Mouse (Mus musculus) retina, embryonic 14.5 days (tissue): Measurements from ENCODE around the gene Cldn3.

ENCODE experiments used
- DNase-seq: peaks from one replicate; pipeline ENCODE4 v3.0.0-alpha.2; 2015; ENCODE audit warnings: low spot score

Gene Cldn3

DNA sequence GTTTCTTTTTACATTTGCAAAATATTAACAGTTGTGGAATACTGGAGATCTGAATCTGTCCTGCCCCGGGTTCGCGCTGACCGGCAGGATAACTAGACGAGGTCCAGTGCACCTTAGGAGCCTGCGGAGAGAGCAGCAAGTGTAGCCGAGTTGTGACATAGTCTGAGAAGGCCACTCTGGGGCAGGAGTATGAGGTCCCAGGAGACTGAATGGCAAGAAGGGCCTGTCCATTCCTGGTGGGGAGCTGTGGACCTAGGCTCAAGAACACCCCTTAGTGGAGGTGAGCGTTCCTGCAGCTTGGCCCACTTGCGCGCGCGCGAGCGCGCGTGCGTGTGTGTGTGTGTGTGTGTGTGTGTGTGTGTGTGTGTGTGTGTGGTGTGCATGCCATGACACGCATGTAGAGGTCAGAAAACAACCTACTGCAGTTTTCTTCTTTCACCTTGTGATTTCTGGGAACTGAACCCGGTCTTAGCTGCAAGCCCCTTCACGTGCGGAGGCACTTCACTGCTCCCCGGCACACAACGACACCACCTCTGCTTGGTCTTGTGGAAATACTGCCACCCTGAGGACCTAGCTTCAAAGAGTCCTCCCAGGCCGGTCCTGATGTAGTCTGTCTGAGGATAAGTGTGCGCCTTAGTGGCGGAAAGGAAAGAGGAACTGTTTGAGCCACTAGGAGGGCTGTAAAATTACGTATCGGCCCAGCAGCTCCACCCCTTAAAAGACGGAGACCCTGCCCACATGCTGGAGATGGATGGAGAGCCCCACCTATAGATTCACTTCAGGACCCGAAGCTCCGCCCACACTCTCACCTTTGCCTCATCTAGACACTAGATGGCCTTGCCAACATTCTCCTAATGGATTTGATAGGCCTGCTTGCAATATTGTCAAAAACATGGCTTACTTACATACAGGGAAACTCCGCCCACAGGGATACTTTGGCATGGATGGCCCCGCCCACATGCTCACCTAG is 19.9 kb upstream of the Cldn3 start:
- DNase-seq, result peak; percentile 60

DNA sequence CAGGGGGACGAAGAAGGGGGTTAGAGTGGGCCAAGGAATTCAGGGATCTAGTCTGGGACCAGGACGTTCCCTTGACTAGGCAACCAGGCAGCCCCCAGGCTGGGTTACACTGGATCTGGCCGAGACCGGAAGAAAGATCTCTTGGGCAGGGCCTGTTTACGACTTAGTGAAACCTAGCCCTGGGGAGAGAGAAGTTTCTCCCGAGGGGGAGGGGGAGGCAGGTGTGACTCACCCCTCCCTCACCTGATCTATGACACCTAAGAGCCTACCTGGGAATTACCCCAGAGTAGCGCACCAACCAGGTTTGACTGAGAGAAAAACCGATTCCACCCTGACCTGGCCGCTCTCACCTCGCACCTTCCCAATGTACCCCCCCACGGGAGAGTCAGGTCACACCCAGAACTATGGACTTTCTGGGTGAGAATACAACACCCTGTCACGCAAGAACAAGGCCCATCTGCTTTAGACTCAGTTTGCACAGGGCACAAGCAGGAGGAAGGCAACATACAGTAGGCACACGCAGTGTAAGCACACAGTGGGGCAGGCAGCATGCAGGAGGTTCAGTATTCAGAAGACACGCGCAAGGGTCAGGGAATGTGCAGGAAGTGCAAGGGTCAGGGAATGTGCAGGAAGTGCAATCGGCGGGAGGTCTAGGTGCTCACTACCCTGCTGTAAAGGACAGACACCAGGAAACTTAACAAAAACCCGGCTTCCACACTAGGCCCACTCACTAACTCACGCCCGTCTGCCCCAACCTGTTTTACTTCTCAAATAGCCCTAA is 18.7 kb upstream of the Cldn3 start:
- no peak for DNase-seq

- DNase-seq, result no peak
Observed at GRCm38 (mm10) chr5:134970671-134971070, 15.3 kb upstream of the Cldn3 start.

DNA sequence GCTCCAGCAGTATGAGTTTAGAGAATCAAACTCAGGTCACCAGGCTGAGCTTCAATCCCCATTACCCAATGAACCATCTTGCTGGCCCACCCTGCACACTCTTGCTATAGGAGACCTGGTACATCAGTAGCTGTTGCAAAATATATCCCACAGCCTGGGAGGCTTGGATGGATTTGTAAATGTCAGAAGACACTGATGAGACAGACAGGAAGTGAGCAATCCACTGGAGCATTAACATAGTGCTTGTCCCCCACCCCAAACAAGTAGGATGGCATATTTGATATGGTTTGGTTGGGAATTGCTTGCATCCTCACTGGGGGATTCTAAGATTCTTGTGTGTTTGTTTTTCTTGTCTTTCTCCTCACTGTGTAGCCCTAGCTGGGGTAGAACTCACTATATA is 12.9 kb upstream of the Cldn3 start:
- no peak for DNase-seq

GRCm38 (mm10) chr5:134973526-134973925 is 12.5 kb upstream of the Cldn3 start:
- DNase-seq, result no peak

- no peak for DNase-seq
Observed at GRCm38 (mm10) chr5:134974294-134974693, 11.7 kb upstream of the Cldn3 start.

GRCm38 (mm10) chr5:134974921-134975320 is 11.1 kb upstream of the Cldn3 start:
- no peak for DNase-seq

DNA sequence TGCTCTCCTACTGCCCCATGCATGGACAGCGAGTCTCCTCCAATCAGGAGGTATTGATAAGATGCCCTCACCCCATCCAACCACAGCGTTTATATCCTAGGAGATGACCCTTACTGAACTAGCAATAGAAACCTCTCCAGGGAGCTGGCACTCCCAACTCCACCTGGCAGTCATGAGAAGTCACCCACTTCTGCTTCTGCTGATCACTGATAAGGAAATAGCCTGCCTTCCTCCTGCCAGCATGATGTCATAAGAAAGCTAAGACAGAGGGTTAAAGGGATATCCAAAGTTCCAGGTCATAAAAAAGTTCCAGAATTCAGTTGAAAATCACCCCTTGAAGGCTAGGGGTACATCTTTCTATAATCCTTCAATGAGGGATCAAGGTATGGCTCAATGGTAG is 9.8 kb upstream of the Cldn3 start:
- no peak for DNase-seq

- no peak for DNase-seq
Observed at GRCm38 (mm10) chr5:134976577-134977250, 9.3 kb upstream of the Cldn3 start.

DNA sequence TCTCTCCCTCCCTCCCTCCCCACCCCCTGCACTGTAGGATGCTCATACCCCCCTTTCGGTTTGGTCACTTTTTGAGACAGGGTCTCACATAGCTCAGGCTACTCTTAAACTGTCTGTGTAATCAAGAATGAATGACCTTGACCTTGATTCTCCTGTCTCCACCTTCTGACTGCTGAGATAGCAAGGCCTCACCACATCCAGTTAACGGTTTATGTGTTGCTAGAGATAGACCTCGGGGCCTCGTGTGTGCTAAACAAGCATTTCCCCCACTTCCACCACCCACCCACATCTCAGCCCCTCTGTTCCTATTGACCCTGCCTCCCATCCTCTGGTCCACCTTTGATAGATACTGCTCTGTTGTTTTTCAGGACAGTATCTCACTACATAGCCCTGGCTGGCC is 8.2 kb upstream of the Cldn3 start:
- no peak for DNase-seq

- DNase-seq, result no peak
Observed at GRCm38 (mm10) chr5:134981149-134981548, 4.9 kb upstream of the Cldn3 start.

DNA sequence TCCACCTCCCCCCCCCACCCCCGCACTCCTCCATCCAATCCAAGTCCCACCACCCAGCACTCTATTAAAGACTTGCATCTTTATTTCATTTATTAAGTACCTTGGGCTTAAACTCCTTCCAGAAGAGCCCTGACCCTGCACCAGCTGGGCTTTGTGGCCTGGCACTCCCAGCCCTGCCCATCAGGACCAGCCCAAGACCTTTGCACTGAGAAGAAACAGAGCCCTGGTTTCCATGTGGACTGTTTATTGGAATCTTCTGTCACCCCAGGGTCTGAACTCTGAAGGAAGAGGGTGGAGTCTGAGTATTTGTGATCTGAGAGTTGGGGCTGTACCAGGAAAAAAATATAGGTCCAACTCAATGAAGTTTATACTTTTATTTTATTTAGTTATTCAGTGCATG is 2.9 kb upstream of the Cldn3 start:
- no peak for DNase-seq

GRCm38 (mm10) chr5:134983771-134984170 is 2.2 kb upstream of the Cldn3 start:
- peak; percentile 39 for DNase-seq

DNA sequence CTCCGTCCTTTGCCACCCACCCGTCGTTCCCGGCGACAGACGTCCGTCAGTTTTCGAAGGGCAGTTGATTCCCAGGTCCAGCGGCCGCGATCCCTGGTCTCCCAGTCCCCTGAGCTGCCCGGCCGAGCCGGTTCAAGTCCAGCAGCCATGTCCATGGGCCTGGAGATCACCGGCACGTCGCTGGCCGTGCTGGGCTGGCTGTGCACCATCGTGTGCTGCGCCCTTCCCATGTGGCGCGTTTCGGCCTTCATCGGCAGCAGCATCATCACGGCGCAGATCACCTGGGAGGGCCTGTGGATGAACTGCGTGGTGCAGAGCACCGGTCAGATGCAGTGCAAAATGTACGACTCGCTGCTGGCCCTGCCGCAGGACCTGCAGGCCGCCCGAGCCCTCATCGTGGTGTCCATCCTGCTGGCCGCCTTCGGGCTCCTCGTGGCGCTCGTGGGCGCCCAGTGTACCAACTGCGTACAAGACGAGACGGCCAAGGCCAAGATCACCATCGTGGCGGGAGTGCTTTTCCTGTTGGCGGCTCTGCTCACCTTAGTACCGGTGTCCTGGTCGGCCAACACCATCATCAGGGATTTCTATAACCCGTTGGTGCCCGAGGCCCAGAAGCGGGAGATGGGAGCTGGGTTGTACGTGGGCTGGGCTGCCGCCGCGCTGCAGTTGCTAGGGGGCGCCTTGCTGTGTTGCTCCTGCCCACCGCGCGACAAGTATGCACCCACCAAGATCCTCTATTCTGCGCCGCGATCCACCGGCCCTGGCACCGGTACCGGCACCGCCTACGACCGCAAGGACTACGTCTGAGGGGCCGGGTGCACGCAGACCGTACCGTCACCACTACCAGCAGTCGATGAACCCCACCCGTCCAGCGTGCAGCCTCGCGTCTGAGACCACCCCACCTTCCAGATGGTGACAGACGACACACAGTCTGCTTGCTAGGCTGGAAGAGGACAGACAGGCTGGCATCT is 569 bp downstream of the Cldn3 start:
- peak; percentile 47 for DNase-seq

DNA sequence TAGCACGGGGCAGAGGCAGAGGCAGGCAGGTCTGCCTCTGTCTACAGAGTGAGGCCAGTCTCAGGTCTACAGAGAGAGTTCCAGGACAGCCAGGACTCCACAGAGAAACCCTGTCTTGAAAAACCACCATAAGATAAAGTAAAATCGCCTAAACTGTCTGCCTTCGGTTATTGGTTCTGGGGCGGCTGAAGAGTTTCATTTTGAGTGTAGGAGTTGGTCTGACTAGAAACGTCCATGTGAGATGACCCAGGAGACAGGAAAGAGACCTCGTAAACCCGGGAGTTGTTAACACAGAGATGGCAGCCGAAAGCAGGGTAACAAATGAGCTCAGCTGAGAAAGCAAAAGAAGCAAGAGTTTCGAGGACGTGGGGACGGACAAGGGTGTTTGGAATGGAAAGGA is 3.2 kb downstream of the Cldn3 start:
- no peak for DNase-seq

DNA sequence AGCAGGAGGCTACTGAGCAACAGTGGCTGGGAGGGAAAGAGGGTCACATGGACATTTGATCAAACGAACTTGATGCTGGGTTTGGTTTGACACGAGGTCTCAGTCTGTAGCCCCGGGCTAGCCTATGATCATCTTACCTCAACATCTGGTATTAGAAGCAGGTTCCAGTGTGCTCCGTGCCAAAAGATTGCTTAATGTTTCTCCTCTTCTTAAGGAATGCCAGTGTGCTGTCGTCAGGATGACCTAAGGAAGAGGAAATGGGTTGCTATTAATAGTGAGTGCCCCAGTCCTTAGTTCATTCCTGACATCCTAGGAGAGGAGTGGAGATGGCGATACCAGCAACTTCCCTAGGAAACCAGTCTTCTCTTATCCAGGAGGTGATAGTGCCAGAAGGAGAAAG is 3.7 kb downstream of the Cldn3 start:
- DNase-seq, result no peak

DNA sequence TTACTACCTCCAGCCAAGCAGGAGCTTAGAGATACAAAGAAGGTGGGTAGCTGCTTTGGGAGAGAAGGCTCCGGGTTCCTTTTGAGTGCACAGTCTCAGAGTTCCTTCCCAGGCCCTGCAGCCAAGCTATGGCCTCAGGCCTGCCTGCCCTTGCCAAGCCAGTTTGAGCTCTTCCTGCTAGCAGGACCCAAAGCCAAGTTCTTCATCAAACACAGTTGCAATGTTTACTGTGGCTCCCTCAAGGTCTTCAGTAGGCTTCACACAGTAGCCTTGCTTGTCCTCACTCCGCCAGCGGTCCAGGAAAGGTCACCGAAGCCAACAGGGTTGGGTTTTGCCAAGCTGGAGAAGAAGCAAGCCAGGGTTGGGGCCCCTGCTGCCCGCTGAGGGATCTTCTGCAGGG is 6.6 kb downstream of the Cldn3 start:
- DNase-seq, result no peak

- DNase-seq, result no peak
Observed at GRCm38 (mm10) chr5:134998359-134998758, 12.3 kb downstream of the Cldn3 start.

GRCm38 (mm10) chr5:134999797-135000196 is 13.8 kb downstream of the Cldn3 start:
- DNase-seq, result no peak

GRCm38 (mm10) chr5:135000751-135001150 is 14.7 kb downstream of the Cldn3 start:
- no peak for DNase-seq

GRCm38 (mm10) chr5:135001309-135001708 is 15.3 kb downstream of the Cldn3 start:
- peak; percentile 71 for DNase-seq
